8 mouse cellular contexts compared by ENCODE assay signal in the genomic region with DNA sequence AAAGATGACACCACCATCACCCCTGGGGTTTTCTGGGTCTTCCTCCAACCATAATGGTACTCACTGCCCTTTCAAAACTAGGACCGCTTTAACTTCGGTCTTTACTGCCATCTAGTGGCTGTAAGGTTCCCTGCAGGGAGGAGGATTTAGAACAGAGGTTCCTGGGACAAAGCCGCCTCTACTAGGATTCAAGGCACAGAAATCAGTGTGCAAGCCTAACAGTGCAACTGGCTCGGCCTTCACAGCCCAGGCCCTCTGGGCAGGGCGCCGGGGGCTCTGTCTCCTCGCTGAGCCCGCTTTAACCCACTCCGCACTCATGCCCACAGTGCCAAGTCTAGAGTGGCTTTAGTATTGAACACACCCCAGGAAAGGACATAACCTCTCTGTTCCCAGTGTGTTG. TPM values are rescaled to one million over a fixed set of nuclear protein-coding genes. Genes with fewer than 3 reads are reported as not detected.
DNase-seq lines count a peak whose midpoint lies in the region; TF ChIP-seq lines count a peak whose summit lies in the region.

No protein-coding gene starts in this region.

- no peak for TF ChIP-seq POLR2A in lung, adult 2 months (IDR thresholded peaks at IDR 0.05; ENCODE audit: borderline replicate concordance, extremely low read depth, low read depth, low read length)

- no peak overlapping the region for H3K4me3 ChIP-seq in C2C12 (ENCODE audit: insufficient read depth, poor library complexity, severe bottlenecking)
- H3K4me3 ChIP-seq in lung, adult 2 months (replicated peaks; ENCODE audit: extremely low read depth, low read depth, low read length): no peak overlapping the region

- no peak overlapping the region for H3ac ChIP-seq in C2C12 (ENCODE audit: control insufficient read depth, insufficient read length, low read depth)

- H3K27me3 ChIP-seq in C2C12 (ENCODE audit: control insufficient read depth, insufficient read depth, insufficient read length): no peaks in the 10 kb centered on the region

- no peaks in the 10 kb centered on the region for H3K79me2 ChIP-seq in C2C12 (ENCODE audit: control insufficient read depth, insufficient read depth)

- peak; percentile 53 to 64 for DNase-seq in adrenal gland, adult 18-20 months (ENCODE audit: low spot score in 2 of 2)
- DNase-seq in embryo, embryonic 10.5 days (ENCODE audit: low spot score): peak; percentile 95
- DNase-seq in heart, adult 9 months (ENCODE audit: low spot score in 2 of 2): peak; percentile 37 to 72
- peak; percentile 81 for DNase-seq in kidney, postnatal 10 days
- peak; percentile 46 for DNase-seq in lung, adult 2 months
- DNase-seq in ovary, postnatal 14 days (ENCODE audit: low spot score): peak; percentile 73
- DNase-seq in thymus, postnatal 4 days: peak; percentile 67

- H3K36me3 ChIP-seq in C2C12 (ENCODE audit: control insufficient read depth, insufficient read depth): no peaks in the 10 kb centered on the region

- no peaks in the 10 kb centered on the region for H3K4me1 ChIP-seq in lung, adult 2 months (ENCODE audit: control insufficient read depth, insufficient read depth, low read length)

- WGBS in lung, adult 2 months: 14% methylated on average over 9 of the region's 9 CpGs

- TF ChIP-seq CTCF in C2C12 (IDR thresholded peaks at IDR 0.05; ENCODE audit: control insufficient read depth, insufficient read depth, insufficient read length): peak; percentile 22
- peak; percentile 47 for TF ChIP-seq CTCF in lung, adult 2 months (IDR thresholded peaks at IDR 0.05; ENCODE audit: insufficient read depth, low read length)

- H3K79me3 ChIP-seq in C2C12 (ENCODE audit: low read depth): no peaks in the 10 kb centered on the region

TF ChIP-seq in C2C12, 6 proteins besides CTCF, POLR2A, EP300 and RAD21:
- TF ChIP-seq CEBPB (IDR thresholded peaks at IDR 0.05; ENCODE audit: low read depth): no peak
- no peak for TF ChIP-seq USF1 (IDR thresholded peaks at IDR 0.05; ENCODE audit: low read depth)
- no peak for TF ChIP-seq MYOG (IDR thresholded peaks at IDR 0.05; ENCODE audit: control insufficient read depth, extremely low read depth, insufficient read length)
- no peak for TF ChIP-seq MAX (IDR thresholded peaks at IDR 0.05)
- TF ChIP-seq MYOD1 (IDR thresholded peaks at IDR 0.05; ENCODE audit: control insufficient read depth, insufficient read length, low read depth): no peak
- no peak for TF ChIP-seq FOSL1 (IDR thresholded peaks at IDR 0.05; ENCODE audit: insufficient read depth, low read length, poor library complexity, severe bottlenecking)

RNA-seq across cellular contexts. Expression of gene Sec14l1, which starts 58.0 kb away (rescaled TPM):
- polyA plus RNA-seq in C2C12 (2012; fragmentation: generic; extraction: Trizol): 41.9 TPM
- 100 to 1,000 TPM; 106 to 159 TPM for total RNA-seq in adrenal gland, adult 18-20 months (2021)
- polyA plus RNA-seq in lung, adult 2 months (2012; rRNA removed): 123 and 133 TPM in 2 replicates
